Mouse (Mus musculus) kidney, embryonic 16.5 days (tissue): ENCODE measurements around the gene Idua. TPM values are rescaled to one million over a fixed set of nuclear protein-coding genes. Genes with fewer than 3 reads are reported as not detected.
A peak's percentile ranks its signal among the peaks of the same experiment; 100 is the strongest.

ENCODE experiments used
- ATAC-seq: fragments of 200-750 bp; cut with Nextera tagmentation; 2 replicates; pipeline ENCODE4 v1.8.0; 2017; ENCODE audit warnings: moderate TSS enrichment; ENCODE audit not compliant: low FRiP score, low TSS enrichment
- H3K27ac ChIP-seq: fragments of 300-500 bp; sonication (generic); 2 replicates; pipeline ENCODE4 v1.5.1; 2014; ENCODE audit warnings: low read length
- H3K27me3 ChIP-seq: fragments of 300-500 bp; sonication (generic); 2 replicates; pipeline ENCODE4 v1.6.1; 2014; ENCODE audit warnings: low read length, control low read depth, mixed read lengths; ENCODE audit not compliant: insufficient read depth
- H3K36me3 ChIP-seq: fragments of 300-500 bp; sonication (generic); 2 replicates; pipeline ENCODE4 v1.6.1; 2014; ENCODE audit warnings: low read length, control low read depth, mixed read lengths; ENCODE audit not compliant: insufficient read depth
- H3K4me1 ChIP-seq: fragments of 300-500 bp; sonication (generic); 2 replicates; pipeline ENCODE4 v1.6.1; 2014; ENCODE audit warnings: low read length, control low read depth, mixed read lengths; ENCODE audit not compliant: insufficient read depth
- H3K4me2 ChIP-seq: fragments of 300-500 bp; sonication (generic); replicated peaks from 2 replicates; pipeline ENCODE4 v1.6.1; 2014; ENCODE audit warnings: low read depth, low read length
- H3K4me3 ChIP-seq: fragments of 300-500 bp; sonication (generic); 2 replicates; pipeline ENCODE4 v1.5.1; 2014; ENCODE audit warnings: mild to moderate bottlenecking, low read length
- H3K9ac ChIP-seq: fragments of 300-500 bp; sonication (generic); replicated peaks from 2 replicates; pipeline ENCODE4 v1.6.1; 2014; ENCODE audit warnings: low read length
- H3K9me3 ChIP-seq: fragments of 300-500 bp; sonication (generic); 2 replicates; pipeline ENCODE4 v1.6.1; 2016; ENCODE audit warnings: low read length, control low read depth
- WGBS: fragments of 180-500 bp; shearing (Covaris S2); extraction: QIAGEN DNeasy Blood & Tissue Kit; methylation state at CpG from one replicate; pipeline ENCODE4 v1.1.7; 2014; 5-methylcytosine and 5-hydroxymethylcytosine counted together
- polyA plus RNA-seq: library from polyadenylated mRNA; unstranded; fragments of >200 nt; fragmentation: Nextera tagmentation; extraction: Ambion mirVana; gene quantifications from 2 replicates; pipeline ENCODE4 v1.2.1, GENCODE M21; 2015

Idua gene
- polyA plus RNA-seq, 1 experiment from 2014 or later: 12.0 TPM

GRCm38 (mm10) chr5:108643674-108644073 lies 16.5 kb upstream of the Idua start:
- Histone ChIP-seq H3K36me3 (peaks cover 33% of the 10 kb centered on the region), H3K4me2 (no peak overlapping the region), H3K27ac (no peak overlapping the region), H3K27me3 (no peaks in the 10 kb centered on the region), H3K9me3 (no peaks in the 10 kb centered on the region), H3K4me3 (no peak overlapping the region), H3K4me1 (no peaks in the 10 kb centered on the region), H3K9ac (no peak overlapping the region)
- WGBS: 93% methylated on average over 2 of the region's 2 CpGs
- no peak for ATAC-seq

GRCm38 (mm10) chr5:108645651-108646342 lies 14.3 kb upstream of the Idua start:
- Histone ChIP-seq H3K4me1 (no peaks in the 10 kb centered on the region), H3K9ac (no peak overlapping the region), H3K4me2 (no peak overlapping the region), H3K27ac (no peak overlapping the region), H3K9me3 (no peaks in the 10 kb centered on the region), H3K36me3 (peaks cover 37% of the 10 kb centered on the region), H3K27me3 (no peaks in the 10 kb centered on the region), H3K4me3 (no peak overlapping the region)
- ATAC-seq: no peak
- 94% methylated on average over 9 of the region's 9 CpGs for WGBS

- H3K27ac ChIP-seq: no peak overlapping the region
- 83% methylated on average over 3 of the region's 3 CpGs for WGBS
- no peaks in the 10 kb centered on the region for H3K27me3 ChIP-seq
- no peak for ATAC-seq
- H3K4me3 ChIP-seq: no peak overlapping the region
- H3K4me2 ChIP-seq: no peak overlapping the region
- no peaks in the 10 kb centered on the region for H3K4me1 ChIP-seq
- H3K9me3 ChIP-seq: no peaks in the 10 kb centered on the region
- H3K36me3 ChIP-seq: peaks cover 37% of the 10 kb centered on the region
- no peak overlapping the region for H3K9ac ChIP-seq
Observed at GRCm38 (mm10) chr5:108646343-108646660, 13.8 kb upstream of the Idua start.

DNA sequence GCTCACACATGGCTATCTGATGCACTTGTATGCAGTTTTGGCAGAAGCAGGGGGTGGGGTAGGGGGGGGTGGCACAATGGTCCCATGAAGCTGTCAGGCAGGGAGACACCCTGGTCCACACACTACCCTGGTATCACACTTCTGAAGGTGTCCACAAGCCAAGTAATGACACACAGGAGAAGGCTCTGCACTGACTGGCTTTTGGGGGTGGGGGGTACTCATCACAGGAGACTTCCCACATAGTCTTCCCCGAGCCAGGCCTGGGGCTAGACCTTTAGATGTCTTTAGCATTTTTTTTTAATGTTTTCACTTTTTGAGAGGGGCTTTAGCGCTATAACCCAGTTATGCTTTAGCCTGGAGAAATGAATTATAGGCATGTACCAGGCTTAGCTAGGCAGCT lies 12.8 kb upstream of the Idua start:
- H3K4me1 ChIP-seq: no peaks in the 10 kb centered on the region
- ATAC-seq: no peak
- 79% methylated on average over 2 of the region's 2 CpGs for WGBS
- no peaks in the 10 kb centered on the region for H3K9me3 ChIP-seq
- no peak overlapping the region for H3K4me3 ChIP-seq
- H3K27me3 ChIP-seq: no peaks in the 10 kb centered on the region
- H3K36me3 ChIP-seq: peaks cover 37% of the 10 kb centered on the region
- H3K4me2 ChIP-seq: no peak overlapping the region
- no peak overlapping the region for H3K27ac ChIP-seq
- no peak overlapping the region for H3K9ac ChIP-seq

DNA sequence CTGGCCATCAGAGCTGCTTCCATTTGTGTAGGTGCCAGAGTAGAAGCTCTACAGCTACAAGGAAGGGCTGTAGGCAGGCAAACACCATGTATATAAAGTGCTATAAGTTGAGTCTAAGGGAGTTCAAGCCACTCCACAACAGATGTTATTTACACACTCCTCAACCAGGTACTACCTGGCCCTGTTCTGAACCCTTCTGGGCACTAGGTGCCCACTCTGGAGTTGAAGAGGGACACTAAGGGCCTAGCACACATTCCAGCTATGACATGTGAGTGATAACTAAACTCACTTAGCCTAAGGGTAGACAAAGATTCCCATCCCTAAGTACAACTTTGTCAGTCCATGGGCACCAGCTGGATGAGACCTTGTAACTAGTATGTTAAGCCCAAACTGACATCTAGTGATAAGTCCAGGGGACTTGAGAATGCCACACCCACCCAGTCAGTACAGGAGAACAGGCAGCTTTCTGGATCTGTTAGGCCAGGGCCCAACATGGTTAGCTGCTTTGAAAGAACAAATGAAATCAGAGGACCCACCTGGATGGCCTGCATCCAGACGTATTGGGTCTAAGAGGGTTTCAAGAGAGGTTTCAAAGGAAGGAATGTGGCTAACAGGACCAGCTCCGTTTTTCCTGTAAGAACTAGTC lies 12.2 kb upstream of the Idua start:
- Histone ChIP-seq H3K36me3 (peaks cover 42% of the 10 kb centered on the region), H3K27ac (no peak overlapping the region), H3K4me1 (no peaks in the 10 kb centered on the region), H3K4me3 (no peak overlapping the region), H3K4me2 (no peak overlapping the region), H3K9me3 (no peaks in the 10 kb centered on the region), H3K9ac (no peak overlapping the region), H3K27me3 (no peaks in the 10 kb centered on the region)
- ATAC-seq: no peak
- 95% methylated on average over 2 of the region's 2 CpGs for WGBS

GRCm38 (mm10) chr5:108648937-108649576 lies 11.1 kb upstream of the Idua start:
- no peak overlapping the region for H3K4me3 ChIP-seq
- no peaks in the 10 kb centered on the region for H3K4me1 ChIP-seq
- no peak overlapping the region for H3K27ac ChIP-seq
- H3K9me3 ChIP-seq: no peaks in the 10 kb centered on the region
- H3K4me2 ChIP-seq: no peak overlapping the region
- H3K27me3 ChIP-seq: no peaks in the 10 kb centered on the region
- no peak overlapping the region for H3K9ac ChIP-seq
- H3K36me3 ChIP-seq: peaks cover 51% of the 10 kb centered on the region
- no peak for ATAC-seq
- 90% methylated on average over 11 of the region's 11 CpGs for WGBS

GRCm38 (mm10) chr5:108650341-108650740 lies 9.8 kb upstream of the Idua start:
- Histone ChIP-seq H3K27ac (no peak overlapping the region), H3K4me1 (no peaks in the 10 kb centered on the region), H3K9me3 (no peaks in the 10 kb centered on the region), H3K4me2 (no peak overlapping the region), H3K36me3 (peaks cover 55% of the 10 kb centered on the region), H3K27me3 (no peaks in the 10 kb centered on the region), H3K4me3 (no peak overlapping the region), H3K9ac (no peak overlapping the region)
- ATAC-seq: no peak
- WGBS: 87% methylated on average over 7 of the region's 7 CpGs

DNA sequence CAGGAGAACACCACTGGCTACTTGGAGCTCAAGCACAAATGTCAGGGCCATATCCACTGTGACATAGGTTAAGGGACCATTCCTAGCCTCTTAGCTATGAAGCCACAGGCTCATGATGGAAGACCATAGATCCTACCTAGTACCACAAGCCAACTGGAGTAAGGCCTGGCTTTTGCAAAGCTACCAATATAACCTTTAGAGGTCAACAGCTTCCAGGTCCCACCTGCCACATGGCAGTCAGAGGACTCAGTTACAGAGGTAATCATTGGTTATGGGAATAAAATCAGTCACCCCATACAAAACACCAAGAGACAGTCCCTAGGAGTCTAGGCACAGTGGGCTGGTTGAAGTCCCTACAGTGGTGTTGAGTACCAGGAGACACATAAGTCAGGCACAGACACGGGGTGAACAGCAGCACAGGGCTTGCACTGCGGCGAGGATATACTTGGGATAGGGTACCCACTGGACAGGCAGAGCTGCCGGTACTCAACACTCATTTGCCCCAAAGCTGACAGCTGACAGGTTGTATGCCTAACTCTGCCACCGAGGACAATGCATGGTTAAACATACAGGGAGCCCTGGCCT lies 8.9 kb upstream of the Idua start:
- no peaks in the 10 kb centered on the region for H3K9me3 ChIP-seq
- no peak for ATAC-seq
- H3K36me3 ChIP-seq: peaks cover 50% of the 10 kb centered on the region
- no peak overlapping the region for H3K9ac ChIP-seq
- no peaks in the 10 kb centered on the region for H3K4me1 ChIP-seq
- H3K4me3 ChIP-seq: no peak overlapping the region
- no peak overlapping the region for H3K27ac ChIP-seq
- WGBS: 86% methylated on average over 5 of the region's 5 CpGs
- H3K4me2 ChIP-seq: no peak overlapping the region
- H3K27me3 ChIP-seq: no peaks in the 10 kb centered on the region

- H3K27ac ChIP-seq: no peak overlapping the region
- H3K4me2 ChIP-seq: no peak overlapping the region
- peak; percentile 66; the same call in 1 of the 2 replicates for ATAC-seq
- no peaks in the 10 kb centered on the region for H3K27me3 ChIP-seq
- no peaks in the 10 kb centered on the region for H3K4me1 ChIP-seq
- 62% methylated on average over 1 of the region's 1 CpGs for WGBS
- no peak overlapping the region for H3K9ac ChIP-seq
- peaks cover 47% of the 10 kb centered on the region for H3K36me3 ChIP-seq
- H3K9me3 ChIP-seq: no peaks in the 10 kb centered on the region
- no peak overlapping the region for H3K4me3 ChIP-seq
Observed at GRCm38 (mm10) chr5:108651823-108652222, 8.3 kb upstream of the Idua start.

GRCm38 (mm10) chr5:108653341-108653740 lies 6.8 kb upstream of the Idua start:
- H3K4me2 ChIP-seq: no peak overlapping the region

More at GRCm38 (mm10) chr5:108653341-108653740, 6.8 kb upstream of the Idua start:
- 87% methylated on average over 6 of the region's 6 CpGs for WGBS
- Histone ChIP-seq H3K27ac (no peak overlapping the region), H3K36me3 (peaks cover 43% of the 10 kb centered on the region), H3K9ac (no peak overlapping the region), H3K9me3 (no peaks in the 10 kb centered on the region), H3K4me3 (no peak overlapping the region), H3K4me1 (no peaks in the 10 kb centered on the region), H3K27me3 (no peaks in the 10 kb centered on the region)
- ATAC-seq: no peak
